Mouse (Mus musculus) intestine, embryonic 16.5 days (tissue): Measurements from ENCODE around the gene Fthl17f. TPM values are rescaled to one million over a fixed set of nuclear protein-coding genes. Genes with fewer than 3 reads are reported as not detected.
"Not testable (repeated sequence)": the region's sequence is repeated elsewhere in the genome, so short reads cannot be mapped to it uniquely, and the experiment has no call there.

Experiments
- ATAC-seq: fragments of 200-750 bp; cut with Nextera tagmentation; 2 replicates; pipeline ENCODE4 v1.8.0; 2017; ENCODE audit warnings: moderate TSS enrichment, moderate library complexity
- H3K27ac ChIP-seq: fragments of 300-500 bp; sonication (generic); 2 replicates; pipeline ENCODE4 v1.5.1; 2014; ENCODE audit warnings: mild to moderate bottlenecking, low read length
- H3K27me3 ChIP-seq: fragments of 300-500 bp; sonication (generic); replicated peaks from 2 replicates; pipeline ENCODE4 v1.6.1; 2014; ENCODE audit warnings: low read length, control low read depth, mixed read lengths; ENCODE audit not compliant: control insufficient read depth, insufficient read depth
- H3K36me3 ChIP-seq: fragments of 300-500 bp; sonication (generic); 2 replicates; pipeline ENCODE4 v1.6.1; 2014; ENCODE audit warnings: low read length, control low read depth; ENCODE audit not compliant: control insufficient read depth, insufficient read depth
- H3K4me1 ChIP-seq: fragments of 300-500 bp; sonication (generic); 2 replicates; pipeline ENCODE4 v1.6.1; 2014; ENCODE audit warnings: low read length, control low read depth, mixed read lengths; ENCODE audit not compliant: control insufficient read depth, insufficient read depth
- H3K4me2 ChIP-seq: fragments of 300-500 bp; sonication (generic); 2 replicates; pipeline ENCODE4 v1.6.1; 2014; ENCODE audit warnings: low read depth, low read length, control low read depth
- H3K4me3 ChIP-seq: fragments of 300-500 bp; sonication (generic); 2 replicates; pipeline ENCODE4 v1.5.1; 2014; ENCODE audit warnings: mild to moderate bottlenecking, low read length
- H3K9ac ChIP-seq: fragments of 300-500 bp; sonication (generic); 2 replicates; pipeline ENCODE4 v1.6.1; 2014; ENCODE audit warnings: low read depth, low read length
- H3K9me3 ChIP-seq: fragments of 300-500 bp; sonication (generic); 2 replicates; pipeline ENCODE4 v1.6.1; 2016; ENCODE audit warnings: low read length, control low read depth; ENCODE audit not compliant: control insufficient read depth
- WGBS: fragments of 180-500 bp; shearing (Covaris S2); extraction: QIAGEN DNeasy Blood & Tissue Kit; methylation state at CpG from one replicate; pipeline ENCODE4 v1.1.7; 2014; 5-methylcytosine and 5-hydroxymethylcytosine counted together
- polyA plus RNA-seq: library from polyadenylated mRNA; unstranded; fragments of >200 nt; fragmentation: Nextera tagmentation; extraction: Ambion mirVana; gene quantifications from 2 replicates; pipeline ENCODE4 v1.2.1, GENCODE M21; 2015

The Fthl17f gene
- not detected in 2 replicates for polyA plus RNA-seq

GRCm38 (mm10) chrX:9062715-9063114 lies at the start of gene Fthl17f:
TSS of gene Fthl17f (plus strand) at chrX:9063015.
- not testable (repeated sequence) for H3K9ac ChIP-seq, H3K27me3 ChIP-seq, H3K4me2 ChIP-seq, ATAC-seq, H3K27ac ChIP-seq, H3K4me1 ChIP-seq, H3K4me3 ChIP-seq, H3K36me3 ChIP-seq, H3K9me3 ChIP-seq
- 92% methylated on average over 11 of the region's 11 CpGs for WGBS

GRCm38 (mm10) chrX:9016079-9016478 lies 46.7 kb upstream of the Fthl17f start:
- 67% methylated on average over 1 of the region's 1 CpGs for WGBS
- Histone ChIP-seq H3K36me3 (no peaks in the 10 kb centered on the region), H3K27ac (no peak overlapping the region), H3K4me1 (no peaks in the 10 kb centered on the region), H3K9ac (no peak overlapping the region), H3K4me2 (no peak overlapping the region), H3K9me3 (no peaks in the 10 kb centered on the region), H3K27me3 (no peaks in the 10 kb centered on the region), H3K4me3 (no peak overlapping the region)
- no peak for ATAC-seq

DNA sequence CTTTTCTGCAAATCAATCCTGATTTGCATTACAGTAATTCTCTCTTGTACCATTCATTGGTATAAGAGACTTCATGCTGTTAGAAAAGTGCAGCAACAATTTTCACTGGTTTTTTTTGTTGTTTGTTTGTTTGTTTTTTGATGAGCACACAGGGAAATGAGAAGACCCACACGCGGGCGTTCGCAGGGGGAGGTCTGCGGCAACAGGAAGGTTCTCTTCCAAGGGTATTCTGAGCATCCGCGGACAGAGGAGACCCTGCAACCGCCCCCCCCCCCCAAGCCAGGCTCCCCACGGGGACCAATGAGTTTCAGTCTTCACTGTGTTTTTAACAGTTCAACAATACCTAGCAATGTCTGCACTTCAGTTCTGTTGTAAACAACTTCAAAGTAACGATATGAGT lies 43.3 kb upstream of the Fthl17f start:
- no peak for ATAC-seq
- WGBS = 49% methylated on average over 10 of the region's 10 CpGs
- Histone ChIP-seq H3K9ac (no peak overlapping the region), H3K27ac (no peak overlapping the region), H3K9me3 (no peaks in the 10 kb centered on the region), H3K27me3 (no peaks in the 10 kb centered on the region), H3K4me1 (no peaks in the 10 kb centered on the region), H3K36me3 (no peaks in the 10 kb centered on the region), H3K4me3 (no peak overlapping the region), H3K4me2 (no peak overlapping the region)

DNA sequence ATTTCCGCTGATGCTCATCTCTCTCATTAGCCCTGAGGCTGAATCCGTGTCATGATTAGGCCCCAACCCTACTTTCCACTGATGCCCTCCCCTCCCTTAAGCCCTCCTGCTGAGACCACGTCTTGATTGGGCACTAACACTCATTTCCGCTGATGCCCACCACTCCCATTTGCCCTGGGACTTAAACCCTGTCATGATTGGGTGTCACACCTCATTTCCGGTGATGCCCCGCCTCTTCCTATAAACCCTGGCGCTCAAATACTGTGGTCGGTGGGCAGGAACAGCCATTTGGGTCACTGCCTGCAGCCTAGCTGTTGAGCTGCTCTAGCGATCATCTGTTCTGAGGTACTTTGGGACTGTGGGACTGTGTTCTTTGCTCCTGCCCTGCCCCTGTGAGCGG lies 29.6 kb upstream of the Fthl17f start, which contains the start of gene Fthl17e:
Gene Fthl17e, plus strand, starts transcription at position 301 of the 400 bp plus-strand sequence.
- H3K27me3 ChIP-seq, H3K4me2 ChIP-seq, H3K9ac ChIP-seq, H3K9me3 ChIP-seq, ATAC-seq, H3K36me3 ChIP-seq, H3K27ac ChIP-seq, H3K4me3 ChIP-seq, H3K4me1 ChIP-seq: not testable (repeated sequence)
- WGBS = 91% methylated on average over 1 of the region's 10 CpGs

DNA sequence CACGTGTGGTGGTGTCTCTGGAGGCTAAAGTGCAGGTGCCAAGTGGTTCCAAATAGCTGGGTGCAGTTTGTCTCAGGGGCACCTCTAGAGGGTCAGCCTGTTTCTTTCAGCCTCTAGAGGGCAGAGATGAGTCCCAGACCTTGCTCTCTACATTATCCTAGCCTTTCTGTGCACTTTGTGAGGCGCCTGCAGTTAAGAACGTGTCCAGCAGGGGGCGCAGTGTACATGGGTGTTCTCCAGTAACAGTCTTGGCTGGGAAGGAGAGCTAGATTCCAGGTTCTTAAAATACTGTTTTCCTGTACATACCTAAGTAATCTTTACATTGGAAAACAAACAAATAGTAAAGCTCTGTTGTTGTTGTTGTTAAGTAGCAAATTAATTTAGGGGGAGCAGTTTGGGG lies 21.2 kb upstream of the Fthl17f start:
- WGBS = 40% methylated on average over 3 of the region's 4 CpGs
- not testable (repeated sequence) for H3K27me3 ChIP-seq, H3K9me3 ChIP-seq, H3K9ac ChIP-seq, ATAC-seq, H3K4me1 ChIP-seq, H3K36me3 ChIP-seq, H3K27ac ChIP-seq, H3K4me2 ChIP-seq, H3K4me3 ChIP-seq

DNA sequence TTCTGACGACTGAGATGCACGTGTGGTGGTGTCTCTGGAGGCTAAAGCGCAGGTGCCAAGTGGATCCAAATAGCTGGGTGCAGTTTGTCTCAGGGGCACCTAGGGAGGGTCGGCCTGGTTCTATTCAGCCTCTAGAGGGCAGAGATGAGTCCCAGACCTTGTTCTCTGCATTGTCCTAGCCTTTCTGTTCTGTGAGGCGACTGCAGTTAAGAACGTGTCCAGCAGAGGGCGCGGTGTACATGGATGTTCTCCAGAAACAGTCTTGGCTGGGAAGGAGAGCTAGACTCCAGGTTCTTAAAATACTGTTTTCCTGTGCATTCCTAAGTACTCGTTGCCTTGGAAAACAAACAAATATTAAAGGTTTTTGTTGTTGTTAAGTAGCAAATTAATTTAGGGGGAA lies 1.9 kb upstream of the Fthl17f start:
- H3K9me3 ChIP-seq, ATAC-seq, H3K9ac ChIP-seq, H3K27me3 ChIP-seq, H3K4me3 ChIP-seq, H3K27ac ChIP-seq, H3K4me1 ChIP-seq, H3K36me3 ChIP-seq, H3K4me2 ChIP-seq: not testable (repeated sequence)
- 20% methylated on average over 6 of the region's 9 CpGs for WGBS

DNA sequence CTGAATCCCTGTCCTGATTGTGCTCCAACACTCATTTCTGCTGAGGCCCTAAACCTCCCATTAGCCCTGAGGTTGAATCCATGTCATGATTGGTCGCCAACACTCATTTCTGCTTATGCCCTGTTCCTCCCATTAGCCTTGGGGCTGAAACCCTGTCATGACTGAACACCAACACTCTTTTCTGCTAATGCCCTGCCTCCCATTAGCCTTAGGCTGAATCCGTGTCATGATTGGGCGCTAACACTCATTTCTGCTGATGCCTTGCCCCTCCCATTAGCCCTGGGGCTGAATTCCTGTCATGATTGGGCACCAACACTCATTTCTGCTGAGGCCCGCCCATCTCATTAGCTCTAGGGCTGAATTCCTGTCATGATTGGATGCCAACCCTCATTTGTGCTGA lies 714 bp upstream of the Fthl17f start:
- 89% methylated on average over 4 of the region's 4 CpGs for WGBS
- no peak overlapping the region for H3K4me2 ChIP-seq
- no peaks in the 10 kb centered on the region for H3K36me3 ChIP-seq
- no peak overlapping the region for H3K27ac ChIP-seq
- no peak for ATAC-seq
- no peaks in the 10 kb centered on the region for H3K4me1 ChIP-seq
- H3K4me3 ChIP-seq = no peak overlapping the region
- no peaks in the 10 kb centered on the region for H3K9me3 ChIP-seq
- H3K9ac ChIP-seq = no peak overlapping the region
- no peaks in the 10 kb centered on the region for H3K27me3 ChIP-seq

DNA sequence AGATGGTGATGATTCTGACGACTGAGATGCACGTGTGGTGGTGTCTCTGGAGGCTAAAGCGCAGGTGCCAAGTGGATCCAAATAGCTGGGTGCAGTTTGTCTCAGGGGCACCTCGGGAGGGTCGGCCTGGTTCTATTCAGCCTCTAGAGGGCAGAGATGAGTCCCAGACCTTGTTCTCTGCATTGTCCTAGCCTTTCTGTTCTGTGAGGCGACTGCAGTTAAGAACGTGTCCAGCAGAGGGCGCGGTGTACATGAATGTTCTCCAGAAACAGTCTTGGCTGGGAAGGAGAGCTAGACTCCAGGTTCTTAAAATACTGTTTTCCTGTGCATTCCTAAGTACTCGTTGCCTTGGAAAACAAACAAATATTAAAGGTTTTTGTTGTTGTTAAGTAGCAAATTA lies 14.9 kb downstream of the Fthl17f start:
- not testable (repeated sequence) for H3K27ac ChIP-seq, H3K4me2 ChIP-seq, H3K4me3 ChIP-seq, H3K9ac ChIP-seq, H3K4me1 ChIP-seq, ATAC-seq, H3K36me3 ChIP-seq, H3K9me3 ChIP-seq, H3K27me3 ChIP-seq
- WGBS = 12% methylated on average over 7 of the region's 10 CpGs

DNA sequence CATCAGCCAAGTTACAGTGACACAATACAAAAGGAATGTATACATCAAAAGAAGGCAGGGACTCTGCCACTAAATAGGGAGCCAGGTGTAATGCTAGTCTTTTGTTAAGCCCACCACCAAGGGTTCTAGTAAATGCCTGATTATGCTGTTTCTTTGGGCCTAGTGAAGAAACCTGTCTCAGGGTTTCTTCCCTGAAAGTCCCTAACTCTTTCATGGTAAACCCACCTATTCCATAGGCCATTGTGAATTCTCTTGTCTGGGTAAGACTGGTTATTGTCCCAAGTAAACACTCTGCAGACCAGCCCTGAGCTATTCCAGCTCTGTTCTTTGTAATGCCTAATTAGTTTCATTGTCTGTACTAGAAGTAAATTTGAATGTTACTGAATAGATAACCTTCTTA lies 32.3 kb downstream of the Fthl17f start:
- not testable (repeated sequence) for H3K9ac ChIP-seq, H3K4me3 ChIP-seq, ATAC-seq, H3K27me3 ChIP-seq, H3K27ac ChIP-seq, H3K4me1 ChIP-seq, H3K36me3 ChIP-seq, H3K9me3 ChIP-seq, H3K4me2 ChIP-seq

DNA sequence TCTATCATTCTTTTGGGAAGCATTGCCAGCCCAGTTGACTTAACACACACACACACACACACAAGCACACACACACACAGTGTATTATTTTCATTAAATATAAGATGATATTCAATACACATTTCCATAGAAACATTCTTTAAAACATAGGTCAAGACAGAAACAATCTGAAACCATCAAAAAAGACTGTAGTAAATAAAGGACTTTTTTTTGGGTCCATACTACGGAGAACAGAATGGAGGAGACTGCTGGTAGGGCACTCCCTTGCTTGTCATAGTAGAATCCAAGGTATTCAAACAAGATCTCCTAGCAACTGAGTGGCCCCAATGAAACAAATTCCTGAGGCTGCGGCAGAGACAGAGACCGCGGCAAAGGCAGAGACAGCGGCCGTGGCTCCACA lies 41.4 kb downstream of the Fthl17f start, which contains the start of gene 4930402K13Rik:
Gene 4930402K13Rik, plus strand, starts transcription at position 301 of the 400 bp plus-strand sequence.
- Histone ChIP-seq H3K9ac (no peak within 1 kb of the TSS), H3K27ac (no peak within 1 kb of the TSS), H3K27me3 (no peaks in the 10 kb centered on the region), H3K36me3 (no peaks in the 10 kb centered on the region), H3K4me1 (no peaks in the 10 kb centered on the region), H3K4me2 (no peak within 1 kb of the TSS), H3K9me3 (no peaks in the 10 kb centered on the region), H3K4me3 (no peak within 1 kb of the TSS)
- ATAC-seq = no peak
- WGBS = 92% methylated on average over 6 of the region's 6 CpGs
